Mouse (Mus musculus) T-helper 17 cell (primary cell): ENCODE measurements around the gene Wnt5b.

ENCODE experiments used
- in situ Hi-C, 2 experiments: fragments of 300-600 bp; cut with MboI, MseI; formaldehyde crosslinking; loops; 1 replicate in 1 of 2; 2 replicates in 1 of 2; pipeline ENCODE4 v1.15.1; 2025; ENCODE audit warnings: high pct_unique_total_duplicates in 2 of 2

Gene Wnt5b

GRCm38 (mm10) chr6:119459041-119459440 is 85.1 kb downstream of the Wnt5b start:
- in situ Hi-C loops = no loop called here

GRCm38 (mm10) chr6:119458166-119458565 is 86.0 kb downstream of the Wnt5b start:
- in situ Hi-C loops = no loop called here

GRCm38 (mm10) chr6:119451981-119452499 is 92.1 kb downstream of the Wnt5b start:
- in situ Hi-C loops = no loop called here

- in situ Hi-C loops = no loop called here
Observed at GRCm38 (mm10) chr6:119450965-119451943, 92.9 kb downstream of the Wnt5b start.

GRCm38 (mm10) chr6:119449060-119449499 is 95.1 kb downstream of the Wnt5b start:
- in situ Hi-C loops = loop anchor here in 1 of 2 experiments (10.0 kb wide), 1 partner anchor 884 kb away; the partner anchor contains the start of gene Ankrd26

- in situ Hi-C loops = loop anchor here in 1 of 2 experiments (10.0 kb wide), 1 partner anchor 884 kb away; the partner anchor contains the start of gene Ankrd26
Observed at GRCm38 (mm10) chr6:119448321-119449059, 95.7 kb downstream of the Wnt5b start.

GRCm38 (mm10) chr6:119445671-119446607 is 98.2 kb downstream of the Wnt5b start:
- in situ Hi-C loops = loop anchor here in 1 of 2 experiments (10.0 kb wide), 1 partner anchor 881 kb away; the partner anchor contains the start of gene Ankrd26

GRCm38 (mm10) chr6:119443742-119444645 is 100.2 kb downstream of the Wnt5b start:
- in situ Hi-C loops = loop anchor here (5.0 to 10.0 kb wide), 2 partner anchors 92 to 879 kb away; partner anchors contain the start of gene Ankrd26 (in 1 of the 2)

GRCm38 (mm10) chr6:119442729-119443128 is 101.4 kb downstream of the Wnt5b start:
- in situ Hi-C loops = loop anchor here (5.0 to 10.0 kb wide), 2 partner anchors 90 to 878 kb away; partner anchors contain the start of gene Ankrd26 (in 1 of the 2)

GRCm38 (mm10) chr6:119437894-119438761 is 106.0 kb downstream of the Wnt5b start:
- in situ Hi-C loops = loop anchor here (5.0 kb wide), 2 partner anchors 211 to 216 kb away; no protein-coding TSS in a partner anchor

GRCm38 (mm10) chr6:119434394-119434793 is 109.8 kb downstream of the Wnt5b start:
- in situ Hi-C loops = no loop called here

GRCm38 (mm10) chr6:119431751-119432324 is 112.3 kb downstream of the Wnt5b start:
- in situ Hi-C loops = no loop called here

GRCm38 (mm10) chr6:119430508-119430907 is 113.6 kb downstream of the Wnt5b start:
- in situ Hi-C loops = no loop called here

- in situ Hi-C loops = no loop called here
Observed at GRCm38 (mm10) chr6:119429311-119429710, 114.8 kb downstream of the Wnt5b start.

GRCm38 (mm10) chr6:119428611-119429010 is 115.5 kb downstream of the Wnt5b start:
- in situ Hi-C loops = no loop called here

- in situ Hi-C loops = no loop called here
Observed at GRCm38 (mm10) chr6:119421001-119421400, 123.1 kb downstream of the Wnt5b start.

GRCm38 (mm10) chr6:119420357-119420756 is 123.8 kb downstream of the Wnt5b start:
- in situ Hi-C loops = no loop called here

- in situ Hi-C loops = no loop called here
Observed at GRCm38 (mm10) chr6:119419412-119419811, 124.7 kb downstream of the Wnt5b start.
